In genomic region chr11:78536690-78537084, GRCm38 (mm10) we compare ENCODE assay signal across 8 mouse cellular contexts. TPM values are rescaled to one million over a fixed set of nuclear protein-coding genes. Genes with fewer than 3 reads are reported as not detected.
A peak's percentile ranks its signal among the peaks of the same experiment; 100 is the strongest.
DNase-seq lines count a peak whose midpoint lies in the region; ATAC-seq and TF ChIP-seq lines count a peak whose summit lies in the region.

No protein-coding gene starts in this region.

- H3K4me2 ChIP-seq in kidney, embryonic 14.5 days (replicated peaks; ENCODE audit: low read depth, low read length): peak overlapping the region; percentile 82
- peak overlapping the region; percentile 88 for H3K4me2 ChIP-seq in hindbrain, embryonic 12.5 days (replicated peaks)
- H3K4me2 ChIP-seq in midbrain, embryonic 13.5 days (replicated peaks): peak overlapping the region; percentile 89

- peaks cover 16% of the 10 kb centered on the region for H3K4me1 ChIP-seq in kidney, embryonic 14.5 days (ENCODE audit: control insufficient read depth, insufficient read depth, low read length)
- no peaks in the 10 kb centered on the region; the same call in 1 of the 2 replicates for H3K4me1 ChIP-seq in bone marrow, adult 2 months (ENCODE audit: control insufficient read depth, insufficient read depth, low read length)
- peaks cover 25% of the 10 kb centered on the region for H3K4me1 ChIP-seq in hindbrain, embryonic 12.5 days
- H3K4me1 ChIP-seq in midbrain, embryonic 13.5 days (replicated peaks): peaks cover 32% of the 10 kb centered on the region

- peaks cover 30% of the 10 kb centered on the region for H3K36me3 ChIP-seq in kidney, embryonic 14.5 days (ENCODE audit: control insufficient read depth, insufficient read depth, low read length)
- H3K36me3 ChIP-seq in hindbrain, embryonic 12.5 days: peaks cover 33% of the 10 kb centered on the region
- peaks cover 32% of the 10 kb centered on the region for H3K36me3 ChIP-seq in midbrain, embryonic 13.5 days

- no peak for TF ChIP-seq POLR2A in bone marrow, adult 2 months (IDR thresholded peaks at IDR 0.05; ENCODE audit: borderline replicate concordance, control insufficient read depth, low read depth, low read length)

- TF ChIP-seq CTCF in bone marrow, adult 2 months (IDR thresholded peaks at IDR 0.05; ENCODE audit: control insufficient read depth, insufficient read depth, low read length): no peak

- H3K9me3 ChIP-seq in kidney, embryonic 14.5 days (ENCODE audit: control insufficient read depth, low read length): no peaks in the 10 kb centered on the region
- no peaks in the 10 kb centered on the region for H3K9me3 ChIP-seq in hindbrain, embryonic 12.5 days (replicated peaks)
- no peaks in the 10 kb centered on the region for H3K9me3 ChIP-seq in midbrain, embryonic 13.5 days

- H3K27me3 ChIP-seq in kidney, embryonic 14.5 days (ENCODE audit: control insufficient read depth, insufficient read depth, low read length): no peaks in the 10 kb centered on the region
- H3K27me3 ChIP-seq in hindbrain, embryonic 12.5 days: no peaks in the 10 kb centered on the region
- no peaks in the 10 kb centered on the region for H3K27me3 ChIP-seq in midbrain, embryonic 13.5 days

- no peak for DNase-seq in kidney, postnatal 14 days
- DNase-seq in right cerebral cortex, adult 18-20 months: no peak
- no peak for DNase-seq in adrenal gland, postnatal 4 days (ENCODE audit: low spot score in 2 of 2)
- DNase-seq in layer of hippocampus, postnatal 10 days (ENCODE audit: low spot score in 2 of 2): no peak

- no peak for ATAC-seq in kidney, embryonic 14.5 days (ENCODE audit: low FRiP score, low TSS enrichment)
- ATAC-seq in hindbrain, embryonic 12.5 days (ENCODE audit: low FRiP score): no peak
- ATAC-seq in midbrain, embryonic 13.5 days: no peak

- WGBS in kidney, embryonic 14.5 days: 1% methylated on average over 14 of the region's 14 CpGs
- 2% methylated on average over 14 of the region's 14 CpGs for WGBS in bone marrow, adult 2 months
- 2% methylated on average over 14 of the region's 14 CpGs for WGBS in hindbrain, embryonic 12.5 days
- 5% methylated on average over 14 of the region's 14 CpGs for WGBS in midbrain, embryonic 13.5 days

- H3K27ac ChIP-seq in kidney, embryonic 14.5 days (ENCODE audit: low read depth, low read length): peak overlapping the region; percentile 74
- H3K27ac ChIP-seq in bone marrow, adult 2 months (ENCODE audit: control insufficient read depth, insufficient read depth, low read depth, low read length, poor library complexity): peak overlapping the region; percentile 78
- peak overlapping the region; percentile 88 for H3K27ac ChIP-seq in hindbrain, embryonic 12.5 days
- peak overlapping the region; percentile 86 for H3K27ac ChIP-seq in midbrain, embryonic 13.5 days

- peak overlapping the region; percentile 84 for H3K4me3 ChIP-seq in kidney, embryonic 14.5 days (ENCODE audit: low read length)
- peak overlapping the region; percentile 82 for H3K4me3 ChIP-seq in bone marrow, adult 2 months (replicated peaks; ENCODE audit: control insufficient read depth, low read depth, low read length)
- peak overlapping the region; percentile 80 for H3K4me3 ChIP-seq in hindbrain, embryonic 12.5 days
- peak overlapping the region; percentile 79 for H3K4me3 ChIP-seq in midbrain, embryonic 13.5 days (replicated peaks)

- peak overlapping the region; percentile 87 for H3K9ac ChIP-seq in kidney, embryonic 14.5 days (ENCODE audit: low read depth, low read length)
- peak overlapping the region; percentile 89 for H3K9ac ChIP-seq in hindbrain, embryonic 12.5 days
- H3K9ac ChIP-seq in midbrain, embryonic 13.5 days (replicated peaks): peak overlapping the region; percentile 90

RNA-seq across cellular contexts. Expression of gene Ift20, which starts 0.5 kb away (rescaled TPM):
- 125 and 126 TPM in 2 replicates for polyA plus RNA-seq in kidney, embryonic 14.5 days (2014; fragmentation: Nextera tagmentation; extraction: Ambion mirVana)
- polyA plus RNA-seq in bone marrow, adult 2 months (2011; ENCODE audit: insufficient read depth, insufficient read length, low replicate concordance, missing spikeins): 28.2 and 42.1 TPM in 2 replicates
- 108 and 127 TPM in 2 replicates for polyA plus RNA-seq in hindbrain, embryonic 12.5 days (2016; fragmentation: Nextera tagmentation; extraction: Ambion mirVana)
- 124 and 126 TPM in 2 replicates for polyA plus RNA-seq in midbrain, embryonic 13.5 days (2015; fragmentation: Nextera tagmentation; extraction: Ambion mirVana)
- 10 to 100 TPM; 80.5 to 84.7 TPM for total RNA-seq in adrenal gland, postnatal 4 days (2021)
- 10 to 100 TPM; 74.0 to 76.6 TPM for total RNA-seq in layer of hippocampus, postnatal 10 days (2021)

RNA-seq across cellular contexts. Expression of gene Tnfaip1, which starts 0.6 kb away (rescaled TPM):
- polyA plus RNA-seq in kidney, embryonic 14.5 days (2014; fragmentation: Nextera tagmentation; extraction: Ambion mirVana): 77.1 and 88.9 TPM in 2 replicates
- polyA plus RNA-seq in bone marrow, adult 2 months (2011; ENCODE audit: insufficient read depth, insufficient read length, low replicate concordance, missing spikeins): 5.4 and 11.7 TPM in 2 replicates
- polyA plus RNA-seq in hindbrain, embryonic 12.5 days (2016; fragmentation: Nextera tagmentation; extraction: Ambion mirVana): 59.8 and 61.4 TPM in 2 replicates
- 55.0 and 58.8 TPM in 2 replicates for polyA plus RNA-seq in midbrain, embryonic 13.5 days (2015; fragmentation: Nextera tagmentation; extraction: Ambion mirVana)
- total RNA-seq in adrenal gland, postnatal 4 days (2021): 10 to 100 TPM; 56.6 to 57.2 TPM
- 10 to 100 TPM; 46.3 to 47.5 TPM for total RNA-seq in layer of hippocampus, postnatal 10 days (2021)

RNA-seq across cellular contexts. Expression of gene Tmem97, which starts 13.9 kb away (rescaled TPM):
- polyA plus RNA-seq in kidney, embryonic 14.5 days (2014; fragmentation: Nextera tagmentation; extraction: Ambion mirVana): 91.1 and 103 TPM in 2 replicates
- polyA plus RNA-seq in bone marrow, adult 2 months (2011; ENCODE audit: insufficient read depth, insufficient read length, low replicate concordance, missing spikeins): 16.1 and 27.3 TPM in 2 replicates
- polyA plus RNA-seq in hindbrain, embryonic 12.5 days (2016; fragmentation: Nextera tagmentation; extraction: Ambion mirVana): 44.2 and 47.3 TPM in 2 replicates
- 28.7 and 33.5 TPM in 2 replicates for polyA plus RNA-seq in midbrain, embryonic 13.5 days (2015; fragmentation: Nextera tagmentation; extraction: Ambion mirVana)
- 10 to 100 TPM; 47.1 to 60.4 TPM for total RNA-seq in adrenal gland, postnatal 4 days (2021)
- 10 to 100 TPM; 21.7 to 22.8 TPM for total RNA-seq in layer of hippocampus, postnatal 10 days (2021)

RNA-seq across cellular contexts. Expression of gene Poldip2, which starts 24.7 kb away (rescaled TPM):
- polyA plus RNA-seq in kidney, embryonic 14.5 days (2014; fragmentation: Nextera tagmentation; extraction: Ambion mirVana): 122 and 161 TPM in 2 replicates
- 14.2 and 19.0 TPM in 2 replicates for polyA plus RNA-seq in bone marrow, adult 2 months (2011; ENCODE audit: insufficient read depth, insufficient read length, low replicate concordance, missing spikeins)
- polyA plus RNA-seq in hindbrain, embryonic 12.5 days (2016; fragmentation: Nextera tagmentation; extraction: Ambion mirVana): 166 and 176 TPM in 2 replicates
- polyA plus RNA-seq in midbrain, embryonic 13.5 days (2015; fragmentation: Nextera tagmentation; extraction: Ambion mirVana): 176 and 178 TPM in 2 replicates
- 100 to 1,000 TPM; 153 to 166 TPM for total RNA-seq in adrenal gland, postnatal 4 days (2021)
- total RNA-seq in layer of hippocampus, postnatal 10 days (2021): 100 to 1,000 TPM; 116 to 126 TPM

RNA-seq across cellular contexts. Expression of gene Tmem199, which starts 24.7 kb away (rescaled TPM):
- polyA plus RNA-seq in kidney, embryonic 14.5 days (2014; fragmentation: Nextera tagmentation; extraction: Ambion mirVana): 61.2 and 63.6 TPM in 2 replicates
- 6.5 and 16.5 TPM in 2 replicates for polyA plus RNA-seq in bone marrow, adult 2 months (2011; ENCODE audit: insufficient read depth, insufficient read length, low replicate concordance, missing spikeins)
- 75.2 and 81.1 TPM in 2 replicates for polyA plus RNA-seq in hindbrain, embryonic 12.5 days (2016; fragmentation: Nextera tagmentation; extraction: Ambion mirVana)
- polyA plus RNA-seq in midbrain, embryonic 13.5 days (2015; fragmentation: Nextera tagmentation; extraction: Ambion mirVana): 95.9 and 97.6 TPM in 2 replicates
- total RNA-seq in adrenal gland, postnatal 4 days (2021): 10 to 100 TPM; 30.1 to 31.1 TPM
- total RNA-seq in layer of hippocampus, postnatal 10 days (2021): 10 to 100 TPM; 34.2 to 40.6 TPM
